In genomic region chr8:94440389-94440788, GRCm38 (mm10) we compare ENCODE assay signal across 24 mouse cellular contexts. TPM values are rescaled to one million over a fixed set of nuclear protein-coding genes. Genes with fewer than 3 reads are reported as not detected.
A peak's percentile ranks its signal among the peaks of the same experiment; 100 is the strongest.
DNase-seq lines count a peak whose midpoint lies in the region; ATAC-seq and TF ChIP-seq lines count a peak whose summit lies in the region.
"Had no signal": no experiment of that assay in that cellular context is flagged by ENCODE, and none has a peak within 500 bp of the region (broad histone marks: within the 10 kb centered on the region; RNA-seq: fewer than 3 reads in every experiment).

No protein-coding gene starts in this region.

- in situ Hi-C loops in CH12.LX (cut with MboI; ENCODE audit: low pct_ligation_motif_present, low pct_unique_long_range_greater_than_20kb, low sequenced_read_pairs) = no loop called here

- no peaks in the 10 kb centered on the region for H3K9me3 ChIP-seq in CH12.LX (replicated peaks; ENCODE audit: low read length)
- H3K9me3 ChIP-seq: G1E had no signal

- peaks cover 90% of the 10 kb centered on the region for H3K79me2 ChIP-seq in CH12.LX (replicated peaks; ENCODE audit: control insufficient read depth, extremely low read depth, insufficient read depth, poor library complexity, severe bottlenecking)

- H3K27me3 ChIP-seq in CH12.LX (replicated peaks) = no peaks in the 10 kb centered on the region

- no peak overlapping the region for H3K4me3 ChIP-seq in CH12.LX (replicated peaks in 1 of 3; ENCODE audit: low read depth in 2 of 3, low read length in 2 of 3, poor library complexity in 1 of 3)
- H3K4me3 ChIP-seq in left cerebral cortex, adult 2 months = no peak overlapping the region

- dilution Hi-C loops in CH12.LX (cut with MboI; ENCODE audit: extremely low pct_ligation_motif_present, extremely low pct_unique_long_range_greater_than_20kb, low sequenced_read_pairs) = no loop called here

- TF ChIP-seq EP300 in CH12.LX (IDR thresholded peaks at IDR 0.05; ENCODE audit: low read length) = no peak

- no peak for TF ChIP-seq POLR2A in CH12.LX (IDR thresholded peaks at IDR 0.05; ENCODE audit: low read depth, low read length)

- TF ChIP-seq CTCF in CH12.LX (conservative IDR thresholded peaks at IDR 0.05 in 1 of 2, IDR thresholded peaks at IDR 0.05 in 1 of 2; ENCODE audit: low read depth in 2 of 2, low read length in 2 of 2) = no peak
- TF ChIP-seq CTCF in left cerebral cortex, adult 2 months (IDR thresholded peaks at IDR 0.05) = no peak

- H3K4me2 ChIP-seq in CH12.LX (ENCODE audit: insufficient read depth, low read depth, poor library complexity, severe bottlenecking) = peak overlapping the region; percentile 58

- H3K4me1 ChIP-seq in CH12.LX (ENCODE audit: control insufficient read depth in 1 of 2, insufficient read depth in 2 of 2) = peaks cover 29 to 79% of the 10 kb centered on the region in 2 experiments

- no peak for ATAC-seq in CD4-positive, CD25-positive, alpha-beta regulatory T cell, adult 4 months
- ATAC-seq: activated CD4-positive, CD25-positive, alpha-beta regulatory T cell, adult 4 months; Patski had no signal

- no peak for TF ChIP-seq RAD21 in CH12.LX (IDR thresholded peaks at IDR 0.05; ENCODE audit: low read depth, low read length)

- intact Hi-C loops in heart, postnatal 10 days (cut with DNase I) = no loop called here
- intact Hi-C loops in left cerebral cortex, adult 2 months (cut with DNase I) = no loop called here

- H3K36me3 ChIP-seq in CH12.LX (replicated peaks in 1 of 2; ENCODE audit: control insufficient read depth in 1 of 2, insufficient read depth in 1 of 2, low read length in 1 of 2) = peaks cover 6 to 27% of the 10 kb centered on the region in 2 experiments
- H3K36me3 ChIP-seq: G1E had no signal

- peak overlapping the region; percentile 30 for H3K9ac ChIP-seq in CH12.LX (ENCODE audit: insufficient read depth, low read depth)

- 0 out of 2 replicates have a peak overlapping the region, but pooled peaks have one; percentile 40 for H3K27ac ChIP-seq in CH12.LX (ENCODE audit: insufficient read depth, low read depth)
- no peak overlapping the region for H3K27ac ChIP-seq in left cerebral cortex, adult 2 months

- DNase-seq in CD4-positive, CD25-positive, alpha-beta regulatory T cell, adult 2 months (ENCODE audit: low read depth, low spot score) = peak; percentile 27
- DNase-seq in heart, adult 11 months = peak; percentile 48
- no peak for DNase-seq in heart, postnatal 10 days
- DNase-seq in thymus, postnatal 4 days = peak; percentile 0
- DNase-seq in thymus, postnatal 25 days = no peak
- DNase-seq in CH12.LX (ENCODE audit: extremely low read depth) = no peak
- no peak for DNase-seq in left cerebral cortex, adult 2 months (ENCODE audit: extremely low spot score in 1 of 2, low spot score in 2 of 2)
- DNase-seq: adrenal gland, adult 2 months; adrenal gland, adult 8-10 months; adrenal gland, postnatal 10 days; adrenal gland, postnatal 14 days; adrenal gland, postnatal 25 days; adrenal gland, postnatal 36 days; B cell, adult 2 months; cerebellum, adult 11 months; cerebellum, adult 11-12 months; cerebellum, adult 18-20 months; cerebellum, adult 2 months; cerebellum, adult 8-10 months had no signal

TF ChIP-seq in CH12.LX, 34 proteins besides CTCF, POLR2A, EP300 and RAD21:
- TF ChIP-seq MEF2A (IDR thresholded peaks at IDR 0.05; ENCODE audit: borderline replicate concordance, low read depth, low read length) (no peak), HCFC1 (IDR thresholded peaks at IDR 0.05; ENCODE audit: low read depth, low read length) (peak; percentile 77), RCOR1 (conservative IDR thresholded peaks at IDR 0.05; ENCODE audit: low read depth, low read length) (no peak), MAZ (IDR thresholded peaks at IDR 0.05; ENCODE audit: low read depth, low read length) (peak; percentile 59; the same call in 1 of the 2 replicates), SMC3 (IDR thresholded peaks at IDR 0.05; ENCODE audit: low read depth, low read length) (no peak), MYC (IDR thresholded peaks at IDR 0.05; ENCODE audit: low read depth, low read length) (no peak), SIN3A (IDR thresholded peaks at IDR 0.05; ENCODE audit: low read length) (no peak; the same call in 1 of the 2 replicates), NRF1 (IDR thresholded peaks at IDR 0.05; ENCODE audit: low read depth, low read length) (peak; percentile 44; the same call in 1 of the 2 replicates)
TF ChIP-seq in CH12.LX: peak in this region for 3.

RNA-seq across cellular contexts. Expression of gene Nlrc5, which starts 6.2 kb away (rescaled TPM):
- 100 to 1,000 TPM; 186 to 214 TPM for polyA plus RNA-seq in CD4-positive, CD25-positive, alpha-beta regulatory T cell, adult 4 months (2017; shearing (Covaris generic))
- 1 to 10 TPM in 1 of 2 experiments, under 1 TPM in 1; 0.84 to 1.0 TPM for total RNA-seq in heart, postnatal 10 days (2021)
- total RNA-seq in CH12.LX (2012; rRNA removed) (58.6 and 73.0 TPM in 2 replicates), CH12.LX (2014; rRNA removed) (58.1 and 60.2 TPM in 2 replicates)
- polyA plus RNA-seq in CH12.LX (2012; ENCODE audit: insufficient read length, low read depth) = 72.5 and 75.2 TPM in 2 replicates
- total RNA-seq in left cerebral cortex, adult 2 months (2021) = under 1 TPM; 0.51 to 0.59 TPM
- total RNA-seq: MEL had no signal

RNA-seq across cellular contexts. Expression of gene Herpud1, which starts 54.2 kb away (rescaled TPM):
- 100 to 1,000 TPM; 177 to 183 TPM for polyA plus RNA-seq in CD4-positive, CD25-positive, alpha-beta regulatory T cell, adult 4 months (2017; shearing (Covaris generic))
- total RNA-seq in heart, postnatal 10 days (2021) = 100 to 1,000 TPM in 1 of 2 experiments, 10 to 100 TPM in 1; 80.4 to 138 TPM
- 172 and 206 TPM in 2 replicates for total RNA-seq in CH12.LX (2012; rRNA removed)
- total RNA-seq in CH12.LX (2014; rRNA removed) = 243 and 257 TPM in 2 replicates
- polyA plus RNA-seq in CH12.LX (2012; ENCODE audit: insufficient read length, low read depth) = 116 and 124 TPM in 2 replicates
- 10 to 100 TPM; 68.3 to 78.2 TPM for total RNA-seq in left cerebral cortex, adult 2 months (2021)

Comparison
In these comparisons a context has a peak if more than half of its experiments do, and no peak if none do; other contexts are left out.
1. DNase-seq: peak in CD4-positive, CD25-positive, alpha-beta regulatory T cell, adult 2 months (single experiment), heart, adult 11 months (single experiment) and thymus, postnatal 4 days (single experiment); none in heart, postnatal 10 days (0 of 2), thymus, postnatal 25 days (single experiment), CH12.LX (single experiment) and left cerebral cortex, adult 2 months (0 of 2).
2. RNA of gene Nlrc5, which starts 6.2 kb away (total RNA-seq): 58.1 to 73.0 TPM in CH12.LX; 0.84 to 1.0 TPM in heart, postnatal 10 days and 0.51 to 0.59 TPM in left cerebral cortex, adult 2 months; every median in the first group is over 10 times any median in the second.